Mouse (Mus musculus) gastrocnemius, postnatal 25 days (tissue): ENCODE measurements at regions not wholly inside any gene's neighbourhood (a gene's known extent, or its start where the extent isn't known, plus 50 kb on each side); places are given as distances from the start of the nearest gene placed in this dataset.

ENCODE experiments used
- DNase-seq: peaks from one replicate; pipeline ENCODE4 v3.0.0; 2022

GRCm38 (mm10) chrX:60833456-60833855 is 59.8 kb downstream of the Sox3 start:
- no peak for DNase-seq

- DNase-seq = no peak
Measured at GRCm38 (mm10) chrX:60831330-60832027, 61.8 kb downstream of the Sox3 start.

- peak; percentile 9 for DNase-seq
Measured at GRCm38 (mm10) chrX:60825181-60826080, 67.8 kb downstream of the Sox3 start.

GRCm38 (mm10) chrX:60798567-60798966 is 94.7 kb downstream of the Sox3 start:
- no peak for DNase-seq

GRCm38 (mm10) chrX:60780766-60781165 is 112.5 kb downstream of the Sox3 start:
- DNase-seq = no peak

- no peak for DNase-seq
Measured at GRCm38 (mm10) chrX:60780161-60780560, 113.1 kb downstream of the Sox3 start.

GRCm38 (mm10) chrX:60773645-60774044 is 119.6 kb downstream of the Sox3 start:
- no peak for DNase-seq

GRCm38 (mm10) chrX:60772439-60772838 is 120.8 kb downstream of the Sox3 start:
- DNase-seq = no peak

- no peak for DNase-seq
Measured at GRCm38 (mm10) chrX:60750456-60750855, 142.8 kb downstream of the Sox3 start.

- DNase-seq = no peak
Measured at GRCm38 (mm10) chrX:60743971-60744370, 149.3 kb downstream of the Sox3 start.

- DNase-seq = no peak
Measured at GRCm38 (mm10) chrX:60743020-60743707, 150.1 kb downstream of the Sox3 start.

GRCm38 (mm10) chrX:60719428-60720151 is 127.1 kb upstream of the Atp11c start:
- DNase-seq = no peak

GRCm38 (mm10) chrX:60718794-60719193 is 126.3 kb upstream of the Atp11c start:
- DNase-seq = no peak

- DNase-seq = no peak
Measured at GRCm38 (mm10) chrX:60718156-60718769, 125.8 kb upstream of the Atp11c start.

GRCm38 (mm10) chrX:60681036-60681706 is 88.7 kb upstream of the Atp11c start:
- DNase-seq = no peak

- no peak for DNase-seq
Measured at GRCm38 (mm10) chrX:60644726-60645318, 52.3 kb upstream of the Atp11c start.
